Mouse (Mus musculus) heart, adult 2 months (tissue): ENCODE results near the gene Cntnap1.

ENCODE experiments used
- CTCF ChIP-seq: fragments of 200-600 bp; IDR thresholded peaks from 2 replicates; pipeline ENCODE4 v1.8.1; 2022; ENCODE audit warnings: antibody characterized with exemption, mild to moderate bottlenecking, moderate library complexity
- EP300 ChIP-seq: fragments of 200-500 bp; IDR thresholded peaks from 2 replicates; pipeline ENCODE4 v1.6.1; 2011; ENCODE audit warnings: low read depth, low read length, control low read depth; ENCODE audit not compliant: insufficient read depth
- POLR2A ChIP-seq: fragments of 200-500 bp; IDR thresholded peaks from 2 replicates; pipeline ENCODE4 v1.6.1; 2011; ENCODE audit warnings: mild to moderate bottlenecking, low read depth, low read length, control low read depth; ENCODE audit not compliant: insufficient read depth

DNA sequence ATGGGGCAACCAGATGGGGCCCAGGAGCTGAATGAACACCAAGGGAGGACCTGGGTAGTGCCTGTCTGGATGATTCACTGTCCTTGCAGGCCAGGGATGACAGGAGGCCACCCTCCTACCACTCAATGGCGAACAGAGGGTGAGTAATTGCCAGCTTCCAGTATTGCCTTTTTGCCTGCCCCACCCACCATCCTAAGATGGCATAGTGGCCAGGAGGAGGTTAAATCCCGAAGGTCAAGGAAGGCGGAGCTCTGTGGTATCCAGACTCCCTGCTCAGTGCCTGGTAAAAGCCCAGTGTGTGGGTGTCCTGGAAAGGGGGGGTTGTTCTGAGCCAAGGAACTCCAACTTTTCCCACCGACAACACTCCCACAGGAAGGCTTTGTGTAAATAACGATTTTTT, 8.0 kb upstream of the Cntnap1 start:
- no peak for TF ChIP-seq CTCF
- no peak for TF ChIP-seq POLR2A
- no peak for TF ChIP-seq EP300
